Mouse (Mus musculus) heart, adult 2 months (tissue): ENCODE measurements at regions not wholly inside any gene's neighbourhood (a gene's known extent, or its start where the extent isn't known, plus 50 kb on each side); places are given as distances from the start of the nearest gene placed in this dataset.

Experiments
- DNase-seq, 2 experiments: peaks; one replicate each; pipeline ENCODE4 v3.0.0; 2021
- H3K27ac ChIP-seq: fragments of 200-600 bp; 2 replicates; pipeline ENCODE4 v1.8.1; 2022
- H3K27me3 ChIP-seq: fragments of 200-500 bp; 2 replicates; pipeline ENCODE4 v1.6.1; 2012; ENCODE audit warnings: mild to moderate bottlenecking, low read length, inconsistent platforms, mixed read lengths; ENCODE audit not compliant: control insufficient read depth, insufficient read depth
- H3K36me3 ChIP-seq: fragments of 200-500 bp; 2 replicates; pipeline ENCODE4 v1.6.1; 2012; ENCODE audit warnings: low read length, inconsistent platforms; ENCODE audit not compliant: control insufficient read depth, insufficient read depth
- H3K4me1 ChIP-seq: fragments of 200-500 bp; 2 replicates; pipeline ENCODE4 v1.6.1; 2011; ENCODE audit warnings: low read length; ENCODE audit not compliant: control insufficient read depth, insufficient read depth
- H3K4me3 ChIP-seq: fragments of 200-600 bp; 2 replicates; pipeline ENCODE4 v1.8.1; 2022
- H3K79me2 ChIP-seq: fragments of 200-500 bp; replicated peaks from 2 replicates; pipeline ENCODE4 v1.6.1; 2012; ENCODE audit warnings: mild to moderate bottlenecking, inconsistent platforms, low read length, moderate library complexity, mixed read lengths; ENCODE audit not compliant: control insufficient read depth, insufficient read depth
- H3K9ac ChIP-seq: fragments of 200-500 bp; 2 replicates; pipeline ENCODE4 v1.6.1; 2012; ENCODE audit warnings: low read depth, mild to moderate bottlenecking, control low read depth, inconsistent platforms, low read length, mixed read lengths
- CTCF ChIP-seq: fragments of 200-600 bp; IDR thresholded peaks from 2 replicates; pipeline ENCODE4 v1.8.1; 2022; ENCODE audit warnings: antibody characterized with exemption, mild to moderate bottlenecking, moderate library complexity
- EP300 ChIP-seq: fragments of 200-500 bp; IDR thresholded peaks from 2 replicates; pipeline ENCODE4 v1.6.1; 2011; ENCODE audit warnings: low read depth, low read length, control low read depth; ENCODE audit not compliant: insufficient read depth
- POLR2A ChIP-seq: fragments of 200-500 bp; IDR thresholded peaks from 2 replicates; pipeline ENCODE4 v1.6.1; 2011; ENCODE audit warnings: mild to moderate bottlenecking, low read depth, low read length, control low read depth; ENCODE audit not compliant: insufficient read depth
- WGBS: fragments of 180-500 bp; shearing (Covaris S2); methylation state at CpG from one replicate; pipeline ENCODE4 v1.1.7; 2018; 5-methylcytosine and 5-hydroxymethylcytosine counted together
- intact Hi-C: fragments of 180-260 bp; cut with DNase I; formaldehyde crosslinking; loops from one replicate; pipeline ENCODE4 v1.15.1; 2025

- Histone ChIP-seq H3K27ac (peak overlapping the region; percentile 51; the same call in 1 of the 2 replicates), H3K4me3 (no peak overlapping the region), H3K27me3 (no peaks in the 10 kb centered on the region), H3K4me1 (peaks cover 26% of the 10 kb centered on the region), H3K36me3 (no peaks in the 10 kb centered on the region), H3K79me2 (no peaks in the 10 kb centered on the region), H3K9ac (no peak overlapping the region)
- peak; percentile 32 to 60 for DNase-seq
- WGBS = 20% methylated on average over 9 of the region's 9 CpGs
- TF ChIP-seq EP300 (no peak), POLR2A (no peak), CTCF (no peak)
- intact Hi-C loops = loop anchor here (1.0 to 5.0 kb wide), 3 partner anchors 27 to 181 kb away; no protein-coding TSS in a partner anchor
Observed at GRCm38 (mm10) chr12:13118026-13118425, 131.0 kb downstream of the Ddx1 start.

GRCm38 (mm10) chr12:13114341-13114740, 134.7 kb downstream of the Ddx1 start:
- Histone ChIP-seq H3K27ac (no peak overlapping the region), H3K9ac (no peak overlapping the region), H3K79me2 (no peaks in the 10 kb centered on the region), H3K27me3 (no peaks in the 10 kb centered on the region), H3K4me1 (peaks cover 23% of the 10 kb centered on the region), H3K4me3 (no peak overlapping the region), H3K36me3 (no peaks in the 10 kb centered on the region)
- 22% methylated on average over 4 of the region's 4 CpGs for WGBS
- intact Hi-C loops = no loop called here
- DNase-seq = no peak
- no peak for TF ChIP-seq CTCF

- no peaks in the 10 kb centered on the region for H3K27me3 ChIP-seq
- 83% methylated on average over 3 of the region's 3 CpGs for WGBS
- intact Hi-C loops = no loop called here
- H3K9ac ChIP-seq = no peak overlapping the region
- H3K4me3 ChIP-seq = no peak overlapping the region
- no peaks in the 10 kb centered on the region for H3K79me2 ChIP-seq
- no peak for DNase-seq
- H3K4me1 ChIP-seq = no peaks in the 10 kb centered on the region
- TF ChIP-seq CTCF (no peak), EP300 (no peak), POLR2A (no peak)
- no peak overlapping the region for H3K27ac ChIP-seq
- no peaks in the 10 kb centered on the region for H3K36me3 ChIP-seq
Observed at GRCm38 (mm10) chr12:13106931-13107330, 142.1 kb downstream of the Ddx1 start.

GRCm38 (mm10) chr12:13100505-13101354, 148.3 kb downstream of the Ddx1 start:
- WGBS = 69% methylated on average over 12 of the region's 12 CpGs
- Histone ChIP-seq H3K36me3 (no peaks in the 10 kb centered on the region), H3K27me3 (no peaks in the 10 kb centered on the region), H3K79me2 (no peaks in the 10 kb centered on the region), H3K9ac (no peak overlapping the region), H3K27ac (no peak overlapping the region), H3K4me3 (no peak overlapping the region), H3K4me1 (no peaks in the 10 kb centered on the region)
- intact Hi-C loops = no loop called here
- no peak for TF ChIP-seq EP300
- no peak for TF ChIP-seq CTCF
- TF ChIP-seq POLR2A = no peak
- DNase-seq = no peak

- TF ChIP-seq CTCF = no peak
- TF ChIP-seq EP300 = no peak
- TF ChIP-seq POLR2A = no peak
- no peak overlapping the region for H3K27ac ChIP-seq
- no peaks in the 10 kb centered on the region; the same call in 1 of the 2 replicates for H3K27me3 ChIP-seq
- H3K79me2 ChIP-seq = no peaks in the 10 kb centered on the region
- intact Hi-C loops = no loop called here
- 61% methylated on average over 9 of the region's 9 CpGs for WGBS
- no peak overlapping the region for H3K9ac ChIP-seq
- H3K4me3 ChIP-seq = no peak overlapping the region
- no peaks in the 10 kb centered on the region for H3K4me1 ChIP-seq
- no peaks in the 10 kb centered on the region for H3K36me3 ChIP-seq
- DNase-seq = no peak
Observed at GRCm38 (mm10) chr12:13094111-13094851, 152.6 kb upstream of the Mycn start.

- no peaks in the 10 kb centered on the region for H3K36me3 ChIP-seq
- no peak overlapping the region for H3K27ac ChIP-seq
- no peak overlapping the region for H3K9ac ChIP-seq
- 82% methylated on average over 9 of the region's 9 CpGs for WGBS
- no peaks in the 10 kb centered on the region for H3K27me3 ChIP-seq
- H3K79me2 ChIP-seq = no peaks in the 10 kb centered on the region
- DNase-seq = no peak
- no peak for TF ChIP-seq POLR2A
- TF ChIP-seq CTCF = no peak
- TF ChIP-seq EP300 = no peak
- intact Hi-C loops = no loop called here
- H3K4me1 ChIP-seq = no peaks in the 10 kb centered on the region
- no peak overlapping the region for H3K4me3 ChIP-seq
Observed at GRCm38 (mm10) chr12:13085951-13086350, 144.2 kb upstream of the Mycn start.
